Mouse (Mus musculus): ENCODE results near the gene Cars2. TPM values are rescaled to one million over a fixed set of nuclear protein-coding genes. Genes with fewer than 3 reads are reported as not detected.
"Not testable (repeated sequence)": the region's sequence is repeated elsewhere in the genome, so short reads cannot be mapped to it uniquely, and the experiment has no call there.

Gene Cars2
- polyA plus RNA-seq, 1 experiment from 2014 or later: 35.5 TPM

- Histone ChIP-seq H3K9me3 (ENCODE audit: control insufficient read depth, low read depth, low read length) (no peaks in the 10 kb centered on the region), H3K4me1 (ENCODE audit: control insufficient read depth, insufficient read depth, low read length) (0 out of 2 replicates have a peak, but pooled peaks cover 5% of the 10 kb centered on the region), H3K27me3 (ENCODE audit: control insufficient read depth, insufficient read depth, low read length) (no peaks in the 10 kb centered on the region), H3K36me3 (ENCODE audit: control insufficient read depth, insufficient read depth, low read length) (no peaks in the 10 kb centered on the region), H3K9ac (replicated peaks; ENCODE audit: low read depth, low read length) (no peak overlapping the region), H3K27ac (ENCODE audit: low read length) (no peak overlapping the region), H3K4me2 (replicated peaks; ENCODE audit: low read depth, low read length) (no peak overlapping the region), H3K4me3 (ENCODE audit: low read depth, low read length) (no peak overlapping the region)
- WGBS: 3% methylated on average over 3 of the region's 3 CpGs
- no peak for ATAC-seq (ENCODE audit: insufficient number of reproducible peaks, insufficient read depth, low FRiP score, low read depth)
These were observed 81.5 kb downstream of the Cars2 start for GRCm38 (mm10) chr8:11469095-11469494.

- not testable (repeated sequence) for H3K4me3 ChIP-seq (ENCODE audit: low read depth, low read length); H3K9ac ChIP-seq (replicated peaks; ENCODE audit: low read depth, low read length); H3K27ac ChIP-seq (ENCODE audit: low read length); H3K36me3 ChIP-seq (ENCODE audit: control insufficient read depth, insufficient read depth, low read length); H3K9me3 ChIP-seq (ENCODE audit: control insufficient read depth, low read depth, low read length); H3K4me1 ChIP-seq (ENCODE audit: control insufficient read depth, insufficient read depth, low read length); H3K27me3 ChIP-seq (ENCODE audit: control insufficient read depth, insufficient read depth, low read length); ATAC-seq (ENCODE audit: insufficient number of reproducible peaks, insufficient read depth, low FRiP score, low read depth); H3K4me2 ChIP-seq (replicated peaks; ENCODE audit: low read depth, low read length)
- 89% methylated on average over 4 of the region's 5 CpGs for WGBS
These were observed 84.1 kb downstream of the Cars2 start for GRCm38 (mm10) chr8:11466528-11466927.

- no peak overlapping the region for H3K4me3 ChIP-seq (ENCODE audit: low read depth, low read length)
- no peaks in the 10 kb centered on the region for H3K9me3 ChIP-seq (ENCODE audit: control insufficient read depth, low read depth, low read length)
- H3K27ac ChIP-seq (ENCODE audit: low read length): no peak overlapping the region
- ATAC-seq (ENCODE audit: insufficient number of reproducible peaks, insufficient read depth, low FRiP score, low read depth): no peak
- H3K9ac ChIP-seq (replicated peaks; ENCODE audit: low read depth, low read length): no peak overlapping the region
- WGBS: 88% methylated on average over 4 of the region's 4 CpGs
- no peaks in the 10 kb centered on the region for H3K4me1 ChIP-seq (ENCODE audit: control insufficient read depth, insufficient read depth, low read length)
- H3K4me2 ChIP-seq (replicated peaks; ENCODE audit: low read depth, low read length): no peak overlapping the region
- H3K27me3 ChIP-seq (ENCODE audit: control insufficient read depth, insufficient read depth, low read length): no peaks in the 10 kb centered on the region
- no peaks in the 10 kb centered on the region for H3K36me3 ChIP-seq (ENCODE audit: control insufficient read depth, insufficient read depth, low read length)
These were observed 85.0 kb downstream of the Cars2 start for GRCm38 (mm10) chr8:11465619-11466018.

- Histone ChIP-seq H3K27ac (ENCODE audit: low read length) (no peak overlapping the region), H3K36me3 (ENCODE audit: control insufficient read depth, insufficient read depth, low read length) (no peaks in the 10 kb centered on the region), H3K4me1 (ENCODE audit: control insufficient read depth, insufficient read depth, low read length) (no peaks in the 10 kb centered on the region), H3K9me3 (ENCODE audit: control insufficient read depth, low read depth, low read length) (no peaks in the 10 kb centered on the region), H3K4me3 (ENCODE audit: low read depth, low read length) (no peak overlapping the region), H3K4me2 (replicated peaks; ENCODE audit: low read depth, low read length) (no peak overlapping the region), H3K27me3 (ENCODE audit: control insufficient read depth, insufficient read depth, low read length) (no peaks in the 10 kb centered on the region), H3K9ac (replicated peaks; ENCODE audit: low read depth, low read length) (no peak overlapping the region)
- no peak for ATAC-seq (ENCODE audit: insufficient number of reproducible peaks, insufficient read depth, low FRiP score, low read depth)
- 64% methylated on average over 3 of the region's 3 CpGs for WGBS
These were observed 85.9 kb downstream of the Cars2 start for GRCm38 (mm10) chr8:11464707-11464964.

Other genes starting within 250 kb of the Cars2 start
- gene Col4a2, start 238.0 kb downstream of the Cars2 start, polyA plus RNA-seq (2014; fragmentation: Nextera tagmentation; extraction: Ambion mirVana): 57.1 and 63.8 TPM in 2 replicates
- 216 and 233 TPM in 2 replicates for gene Col4a1, start 238.0 kb downstream of the Cars2 start, polyA plus RNA-seq (2014; fragmentation: Nextera tagmentation; extraction: Ambion mirVana)
- 4.6 and 6.2 TPM in 2 replicates for gene Rab20, start 72.1 kb downstream of the Cars2 start, polyA plus RNA-seq (2014; fragmentation: Nextera tagmentation; extraction: Ambion mirVana)
- gene Naxd, start 53.3 kb downstream of the Cars2 start, polyA plus RNA-seq (2014; fragmentation: Nextera tagmentation; extraction: Ambion mirVana): 123 and 133 TPM in 2 replicates
- gene Ing1, start 4.8 kb upstream of the Cars2 start, polyA plus RNA-seq (2014; fragmentation: Nextera tagmentation; extraction: Ambion mirVana): 36.7 and 40.3 TPM in 2 replicates
- 101 and 109 TPM in 2 replicates for gene Ankrd10, start 85.0 kb upstream of the Cars2 start, polyA plus RNA-seq (2014; fragmentation: Nextera tagmentation; extraction: Ambion mirVana)
- gene 1700016D06Rik, start 150.3 kb upstream of the Cars2 start, polyA plus RNA-seq (2014; fragmentation: Nextera tagmentation; extraction: Ambion mirVana): not detected in 2 replicates
- 37.0 and 37.4 TPM in 2 replicates for gene Arhgef7, start 176.9 kb upstream of the Cars2 start, polyA plus RNA-seq (2014; fragmentation: Nextera tagmentation; extraction: Ambion mirVana)

Data from stomach, embryonic 14.5 days (tissue).